Mouse (Mus musculus) heart, embryonic 11.5 days (tissue): Measurements from ENCODE around the gene Gdpd1. TPM values are rescaled to one million over a fixed set of nuclear protein-coding genes. Genes with fewer than 3 reads are reported as not detected.

Experiments
- ATAC-seq: fragments of 200-750 bp; cut with Nextera tagmentation; replicated peaks from 2 replicates; pipeline ENCODE4 v1.8.0; 2017; ENCODE audit warnings: moderate library complexity; ENCODE audit not compliant: insufficient number of reproducible peaks, low FRiP score, low TSS enrichment
- H3K27ac ChIP-seq: fragments of 300-500 bp; sonication (generic); 2 replicates; pipeline ENCODE4 v1.5.1; 2014; ENCODE audit warnings: mild to moderate bottlenecking, low read depth, low read length
- H3K27me3 ChIP-seq: fragments of 300-500 bp; sonication (generic); 2 replicates; pipeline ENCODE4 v1.6.1; 2014; ENCODE audit warnings: mild to moderate bottlenecking, low read length, mixed read lengths; ENCODE audit not compliant: control insufficient read depth, insufficient read depth
- H3K36me3 ChIP-seq: fragments of 300-500 bp; sonication (generic); 2 replicates; pipeline ENCODE4 v1.6.1; 2014; ENCODE audit warnings: mild to moderate bottlenecking, low read length, moderate library complexity, mixed read lengths; ENCODE audit not compliant: control insufficient read depth, insufficient read depth
- H3K4me1 ChIP-seq: fragments of 300-500 bp; sonication (generic); 2 replicates; pipeline ENCODE4 v1.6.1; 2014; ENCODE audit warnings: low read length; ENCODE audit not compliant: control insufficient read depth, insufficient read depth
- H3K4me2 ChIP-seq: fragments of 300-500 bp; sonication (generic); 2 replicates; pipeline ENCODE4 v1.6.1; 2014; ENCODE audit warnings: mild to moderate bottlenecking, moderate library complexity
- H3K4me3 ChIP-seq: fragments of 300-500 bp; sonication (generic); 2 replicates; pipeline ENCODE4 v1.5.1; 2014; ENCODE audit warnings: low read depth, low read length
- H3K9ac ChIP-seq: fragments of 300-500 bp; sonication (generic); 2 replicates; pipeline ENCODE4 v1.6.1; 2014; ENCODE audit warnings: mild to moderate bottlenecking, low read depth, low read length, moderate library complexity
- H3K9me3 ChIP-seq: fragments of 300-500 bp; sonication (generic); replicated peaks from 2 replicates; pipeline ENCODE4 v1.6.1; 2016; ENCODE audit warnings: low read length; ENCODE audit not compliant: control insufficient read depth
- WGBS: fragments of 180-500 bp; shearing (Covaris S2); extraction: QIAGEN DNeasy Blood & Tissue Kit; methylation state at CpG from one replicate; pipeline ENCODE4 v1.1.7; 2014; ENCODE audit not compliant: insufficient replicate concordance; 5-methylcytosine and 5-hydroxymethylcytosine counted together
- polyA plus RNA-seq: library from polyadenylated mRNA; unstranded; fragments of >200 nt; fragmentation: Nextera tagmentation; extraction: Ambion mirVana; gene quantifications from 2 replicates; pipeline ENCODE4 v1.2.1, GENCODE M21; 2014

Gdpd1 gene
- polyA plus RNA-seq, result 20.6 and 28.5 TPM in 2 replicates

- H3K27me3 ChIP-seq, result no peaks in the 10 kb centered on the region
- H3K4me3 ChIP-seq, result peak within 1 kb of the TSS; percentile 59
- peak within 1 kb of the TSS; percentile 93 for H3K9ac ChIP-seq
- H3K36me3 ChIP-seq, result peaks cover 5% of the 10 kb centered on the region
- ATAC-seq, result peak; percentile 89
- peak within 1 kb of the TSS; percentile 76 for H3K27ac ChIP-seq
- H3K4me2 ChIP-seq, result peak within 1 kb of the TSS; percentile 98
- no peaks in the 10 kb centered on the region for H3K4me1 ChIP-seq
- no peaks in the 10 kb centered on the region for H3K9me3 ChIP-seq
- 2% methylated on average over 43 of the region's 43 CpGs for WGBS
Observed at GRCm38 (mm10) chr11:87073866-87074440, at the start of gene Gdpd1. TSS of gene Gdpd1 (minus strand) at chr11:87074062.

- Histone ChIP-seq H3K4me1 (no peaks in the 10 kb centered on the region; the same call in 1 of the 2 replicates), H3K4me2 (no peak overlapping the region), H3K9me3 (no peaks in the 10 kb centered on the region), H3K27me3 (no peaks in the 10 kb centered on the region), H3K9ac (no peak overlapping the region), H3K27ac (no peak overlapping the region), H3K4me3 (no peak overlapping the region), H3K36me3 (peaks cover 40% of the 10 kb centered on the region)
- 87% methylated on average over 8 of the region's 8 CpGs for WGBS
- no peak for ATAC-seq
Observed at GRCm38 (mm10) chr11:87121864-87122263, 48.0 kb upstream of the Gdpd1 start.

- Histone ChIP-seq H3K9ac (peak overlapping the region; percentile 92), H3K27me3 (no peaks in the 10 kb centered on the region), H3K9me3 (no peaks in the 10 kb centered on the region), H3K4me1 (peaks cover 11% of the 10 kb centered on the region), H3K4me3 (peak overlapping the region; percentile 99), H3K4me2 (peak overlapping the region; percentile 69), H3K27ac (peak overlapping the region; percentile 93), H3K36me3 (peaks cover 6% of the 10 kb centered on the region; the same call in 1 of the 2 replicates)
- 11% methylated on average over 9 of the region's 9 CpGs for WGBS
- no peak for ATAC-seq
Observed at GRCm38 (mm10) chr11:87110172-87110909, 36.5 kb upstream of the Gdpd1 start.

DNA sequence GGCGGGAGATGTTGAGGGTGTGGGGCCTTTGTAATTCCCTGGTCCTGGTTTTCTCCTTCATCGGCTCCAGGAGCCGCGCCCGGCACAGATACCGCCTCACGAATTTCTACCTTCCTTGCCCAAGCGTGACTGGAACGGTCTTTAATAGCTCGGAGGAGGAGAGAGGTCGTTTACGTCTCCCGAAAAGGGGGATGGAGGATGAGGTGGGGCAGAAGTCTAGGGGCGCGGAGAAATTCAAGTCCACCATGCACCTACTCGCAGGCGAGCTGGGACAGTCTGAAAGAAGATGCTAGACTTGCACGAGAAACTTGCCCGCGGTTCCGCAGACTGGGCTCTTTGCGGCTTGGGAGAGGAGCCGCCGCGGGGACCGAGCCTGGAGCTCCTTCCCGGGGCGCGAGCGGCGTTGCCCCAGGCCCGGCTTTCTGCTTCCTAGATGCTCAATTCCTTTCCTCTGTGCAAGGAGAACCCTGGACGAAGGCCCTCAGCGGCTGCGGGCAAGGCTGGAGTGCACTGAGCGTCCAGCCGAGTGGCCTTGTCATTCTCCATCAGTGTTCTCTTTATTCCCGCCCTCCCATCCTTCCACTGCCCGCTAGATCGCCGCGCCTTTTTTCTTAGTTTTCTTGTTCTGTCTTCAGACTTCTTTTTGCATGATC is 35.8 kb upstream of the Gdpd1 start:
- no peaks in the 10 kb centered on the region for H3K27me3 ChIP-seq
- peak overlapping the region; percentile 92 for H3K9ac ChIP-seq
- ATAC-seq, result no peak
- WGBS, result under 1% methylated on average over 42 of the region's 42 CpGs
- peaks cover 2% of the 10 kb centered on the region; the same call in 1 of the 2 replicates for H3K36me3 ChIP-seq
- H3K27ac ChIP-seq, result peak overlapping the region; percentile 93
- no peaks in the 10 kb centered on the region for H3K9me3 ChIP-seq
- H3K4me2 ChIP-seq, result peak overlapping the region; percentile 69
- peak overlapping the region; percentile 99 for H3K4me3 ChIP-seq
- H3K4me1 ChIP-seq, result peaks cover 11% of the 10 kb centered on the region

- Histone ChIP-seq H3K27me3 (no peaks in the 10 kb centered on the region), H3K9ac (peak within 1 kb of the TSS; percentile 92), H3K36me3 (peaks cover 5% of the 10 kb centered on the region; the same call in 1 of the 2 replicates), H3K9me3 (no peaks in the 10 kb centered on the region), H3K4me2 (peak within 1 kb of the TSS; percentile 72), H3K4me3 (peak within 1 kb of the TSS; percentile 99), H3K27ac (peak within 1 kb of the TSS; percentile 93), H3K4me1 (peaks cover 11% of the 10 kb centered on the region)
- 0% methylated on average over 40 of the region's 40 CpGs for WGBS
- ATAC-seq, result peak; percentile 99
Observed at GRCm38 (mm10) chr11:87108755-87109518, 35.1 kb upstream of the Gdpd1 start, which contains the start of gene Ska2. TSS of gene Ska2 (plus strand) at chr11:87109234.

- no peak for ATAC-seq
- Histone ChIP-seq H3K4me1 (peaks cover 11% of the 10 kb centered on the region), H3K4me3 (peak within 1 kb of the TSS; percentile 99), H3K27me3 (no peaks in the 10 kb centered on the region), H3K36me3 (peaks cover 5% of the 10 kb centered on the region; the same call in 1 of the 2 replicates), H3K9me3 (no peaks in the 10 kb centered on the region), H3K27ac (peak within 1 kb of the TSS; percentile 93), H3K4me2 (peak within 1 kb of the TSS; percentile 72), H3K9ac (peak within 1 kb of the TSS; percentile 92)
- under 1% methylated on average over 14 of the region's 14 CpGs for WGBS
Observed at GRCm38 (mm10) chr11:87108409-87108754, 34.5 kb upstream of the Gdpd1 start, which contains the start of gene Prr11. TSS of gene Prr11 (minus strand) at chr11:87108708.

DNA sequence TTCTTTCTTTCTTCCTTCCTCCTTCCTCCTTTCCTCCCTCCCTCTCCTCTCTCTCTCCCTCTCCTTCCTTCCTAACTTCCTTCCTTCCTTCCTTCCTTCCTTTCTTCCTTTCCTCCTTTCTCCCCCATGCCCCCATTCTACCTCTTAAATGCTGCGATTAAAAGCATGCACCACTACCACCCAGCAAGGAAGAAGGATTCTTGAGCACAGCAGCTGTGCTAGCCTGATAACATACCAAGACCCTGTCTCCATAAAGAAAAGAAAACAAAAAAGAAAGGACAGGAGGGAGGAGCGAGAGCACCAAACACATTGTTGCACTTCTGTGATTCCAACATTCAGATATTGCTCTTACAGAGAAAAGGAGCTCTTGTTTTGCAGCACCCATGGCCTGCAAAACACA is 13.3 kb upstream of the Gdpd1 start:
- no peaks in the 10 kb centered on the region for H3K9me3 ChIP-seq
- peak overlapping the region; percentile 88 for H3K4me2 ChIP-seq
- ATAC-seq, result no peak
- peaks cover 19% of the 10 kb centered on the region for H3K4me1 ChIP-seq
- H3K27me3 ChIP-seq, result no peaks in the 10 kb centered on the region
- H3K4me3 ChIP-seq, result peak overlapping the region; percentile 94
- peak overlapping the region; percentile 24 for H3K27ac ChIP-seq
- 44% methylated on average over 2 of the region's 2 CpGs for WGBS
- H3K9ac ChIP-seq, result peak overlapping the region; percentile 83
- peaks cover 18% of the 10 kb centered on the region for H3K36me3 ChIP-seq
